Mouse (Mus musculus) retina, postnatal 7 days (tissue): ENCODE results near the gene Cdx2.

Experiments
- DNase-seq: peaks from one replicate; pipeline ENCODE4 v3.0.0-alpha.2; 2012; ENCODE audit warnings: low read depth, low spot score

The Cdx2 gene

GRCm38 (mm10) chr5:147292506-147293120 lies 14.5 kb downstream of the Cdx2 start:
- no peak for DNase-seq

- DNase-seq: no peak
Observed at GRCm38 (mm10) chr5:147291764-147292505, 15.1 kb downstream of the Cdx2 start.

DNA sequence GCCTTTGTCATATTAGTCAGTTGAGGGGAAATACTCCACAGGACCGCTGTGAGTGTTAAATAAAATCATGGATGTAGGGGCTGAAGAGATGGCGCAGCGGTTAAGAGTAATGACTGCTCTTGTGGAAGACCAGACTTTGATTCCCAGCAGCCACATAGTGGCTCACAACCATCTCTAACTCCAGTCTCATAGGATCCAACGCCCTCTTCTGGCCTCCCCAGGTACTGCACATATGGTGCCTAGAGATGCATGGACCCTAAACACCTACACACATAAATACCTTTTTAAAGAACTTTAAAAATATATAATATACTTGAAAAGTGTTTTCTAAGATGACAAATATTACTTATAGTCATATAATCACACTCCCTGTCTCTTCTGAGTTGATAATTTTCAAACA lies 22.7 kb downstream of the Cdx2 start:
- DNase-seq: no peak

DNA sequence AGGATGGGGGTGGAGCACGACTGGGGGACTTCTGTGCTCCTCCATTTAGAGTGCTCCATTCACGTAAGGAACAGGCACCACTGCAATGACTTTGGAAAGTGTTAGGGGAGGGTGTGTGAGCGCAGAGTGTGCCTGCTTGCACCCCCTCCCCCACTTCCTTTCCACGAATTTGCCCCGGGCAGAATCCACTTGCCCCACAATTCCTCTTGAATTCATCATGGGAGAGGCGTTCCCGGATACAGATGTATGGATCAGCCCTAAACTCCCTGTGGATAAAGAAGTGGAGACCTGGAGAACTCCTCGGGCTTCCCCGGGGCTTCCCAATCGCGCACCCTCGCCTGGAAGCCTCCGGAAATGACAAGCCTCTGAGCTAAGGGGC lies 29.5 kb downstream of the Cdx2 start:
- DNase-seq: no peak

GRCm38 (mm10) chr5:147276701-147277546 lies 30.1 kb downstream of the Cdx2 start:
- DNase-seq: no peak

GRCm38 (mm10) chr5:147275761-147276160 lies 31.3 kb downstream of the Cdx2 start:
- no peak for DNase-seq

DNA sequence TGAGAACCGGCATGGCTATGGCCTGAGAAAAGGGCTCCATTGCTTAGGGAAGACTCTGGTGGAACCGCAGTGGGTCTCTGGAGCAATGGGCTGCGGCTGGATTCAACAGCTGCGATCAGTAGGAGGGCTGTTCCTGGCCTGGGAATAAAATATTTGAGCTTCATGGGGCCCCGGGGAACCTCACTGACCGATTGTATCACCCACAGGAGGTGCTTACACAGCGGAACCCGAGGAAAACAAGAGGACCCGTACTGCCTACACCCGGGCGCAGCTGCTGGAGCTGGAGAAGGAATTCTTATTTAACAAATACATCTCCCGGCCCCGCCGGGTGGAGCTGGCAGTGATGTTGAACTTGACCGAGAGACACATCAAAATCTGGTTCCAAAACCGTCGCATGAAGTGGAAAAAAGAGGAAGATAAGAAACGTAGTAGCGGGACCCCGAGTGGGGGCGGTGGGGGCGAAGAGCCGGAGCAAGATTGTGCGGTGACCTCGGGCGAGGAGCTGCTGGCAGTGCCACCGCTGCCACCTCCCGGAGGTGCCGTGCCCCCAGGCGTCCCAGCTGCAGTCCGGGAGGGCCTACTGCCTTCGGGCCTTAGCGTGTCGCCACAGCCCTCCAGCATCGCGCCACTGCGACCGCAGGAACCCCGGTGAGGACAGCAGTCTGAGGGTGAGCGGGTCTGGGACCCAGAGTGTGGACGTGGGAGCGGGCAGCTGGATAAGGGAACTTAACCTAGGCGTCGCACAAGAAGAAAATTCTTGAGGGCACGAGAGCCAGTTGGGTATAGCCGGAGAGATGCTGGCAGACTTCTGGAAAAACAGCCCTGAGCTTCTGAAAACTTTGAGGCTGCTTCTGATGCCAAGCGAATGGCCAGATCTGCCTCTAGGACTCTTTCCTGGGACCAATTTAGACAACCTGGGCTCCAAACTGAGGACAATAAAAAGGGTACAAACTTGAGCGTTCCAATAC lies 32.6 kb downstream of the Cdx2 start:
- no peak for DNase-seq

GRCm38 (mm10) chr5:147272808-147273345 lies 34.2 kb downstream of the Cdx2 start:
- no peak for DNase-seq

DNA sequence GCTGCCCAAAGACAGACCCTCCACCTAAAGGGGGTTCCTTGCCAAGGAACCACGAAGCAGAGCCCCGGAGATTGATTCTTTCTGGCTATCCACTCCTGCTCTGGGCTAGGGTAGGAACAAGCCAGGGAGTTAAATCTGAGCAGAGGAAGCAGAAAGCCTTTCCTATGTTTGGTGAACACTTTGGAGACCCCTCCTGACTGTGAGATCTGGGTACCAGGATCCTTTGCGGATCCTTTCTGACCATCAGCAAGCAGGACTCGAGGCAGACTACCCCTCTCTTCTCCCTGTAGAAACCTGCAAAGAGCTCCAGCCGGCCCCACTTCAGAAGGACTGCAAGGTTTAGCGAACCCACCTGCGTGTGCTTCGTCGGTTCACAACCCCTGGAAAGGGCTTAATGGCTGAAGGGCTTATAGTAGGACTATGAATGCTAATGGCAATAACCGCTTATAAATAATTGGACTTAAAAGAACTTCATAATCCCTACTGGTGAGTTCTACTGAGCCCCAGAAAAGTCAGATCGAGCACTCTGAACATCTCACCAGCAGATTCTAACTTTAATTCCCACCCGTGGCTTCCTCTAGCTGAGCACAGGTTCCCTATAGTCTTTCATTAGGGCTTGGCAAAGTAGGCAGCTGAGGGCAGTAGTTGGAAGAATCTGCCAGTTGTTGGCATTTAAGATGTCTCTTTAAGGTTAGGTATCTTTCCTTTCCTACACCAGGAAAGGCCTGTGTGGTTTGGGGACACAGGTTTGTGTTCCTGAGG lies 34.8 kb downstream of the Cdx2 start:
- DNase-seq: no peak

DNA sequence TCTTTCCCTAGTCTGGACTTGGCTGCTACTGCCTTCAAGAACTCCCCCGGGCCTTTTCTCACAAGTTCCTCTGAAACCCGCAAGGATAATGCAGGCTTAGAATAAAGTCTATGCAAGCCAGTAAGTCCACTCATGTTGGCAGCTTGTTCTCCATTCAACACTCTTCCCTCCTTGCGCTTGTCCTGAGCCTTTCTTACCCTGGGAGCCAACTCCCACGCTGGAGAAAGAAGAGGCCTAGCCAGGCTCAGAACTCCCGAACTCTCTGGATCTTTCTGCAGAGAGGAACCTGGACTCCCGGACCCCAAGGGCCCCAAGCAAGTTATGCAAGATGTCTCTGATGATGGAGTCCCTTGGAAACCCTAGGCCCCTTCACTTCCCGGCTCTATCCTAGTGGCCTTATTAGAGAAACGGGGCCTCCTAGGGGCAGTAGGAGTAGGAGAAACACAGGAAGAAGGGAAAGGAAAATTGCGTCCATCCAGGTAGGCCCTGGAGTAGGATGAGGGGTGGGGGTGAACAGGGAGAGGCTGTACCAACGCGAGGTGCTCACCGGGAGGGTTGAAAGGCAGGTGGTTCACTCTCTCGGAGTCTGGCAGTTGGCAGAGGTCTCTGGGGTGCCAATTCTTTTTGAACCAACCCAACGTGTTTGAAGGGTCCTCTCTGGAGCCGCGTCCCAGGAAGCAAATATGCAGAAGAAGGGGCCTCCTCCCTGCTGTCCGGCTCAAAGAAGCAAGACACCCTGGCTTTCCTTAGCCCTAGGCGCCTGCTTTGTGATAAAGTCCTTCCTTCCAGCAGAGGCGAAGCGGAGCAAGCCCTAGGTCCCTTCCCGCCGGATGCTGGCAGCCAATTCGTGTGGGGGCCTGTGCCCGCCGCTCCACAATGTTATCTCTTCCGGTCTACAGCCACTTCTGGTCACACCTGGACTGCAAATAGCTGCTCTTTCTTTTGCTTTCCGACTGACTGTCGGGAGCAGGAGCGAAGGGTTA lies 36.1 kb downstream of the Cdx2 start:
- DNase-seq: no peak

- no peak for DNase-seq
Observed at GRCm38 (mm10) chr5:147269926-147270672, 37.0 kb downstream of the Cdx2 start, which contains the start of gene Pdx1. Gene Pdx1 (plus strand): TSS chr5:147269959.

DNA sequence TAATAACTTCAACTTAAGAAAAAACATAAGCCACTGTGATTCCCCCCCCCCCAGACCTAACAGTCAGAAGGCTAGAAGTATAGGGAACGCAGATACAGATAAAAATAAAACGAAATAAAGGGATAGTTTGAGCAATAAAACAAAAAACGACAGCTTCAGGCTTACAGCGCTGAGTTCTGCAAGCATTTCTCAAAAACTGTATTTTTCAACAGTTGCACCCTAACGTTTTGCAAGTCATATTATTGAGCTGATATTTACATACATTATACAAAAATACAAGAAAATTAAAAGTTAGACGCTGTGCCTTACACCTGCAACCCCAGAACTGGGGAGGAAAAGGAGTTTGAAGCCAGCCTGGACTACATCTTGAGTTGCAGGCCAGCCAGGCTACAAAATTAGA lies 37.7 kb downstream of the Cdx2 start:
- no peak for DNase-seq

DNA sequence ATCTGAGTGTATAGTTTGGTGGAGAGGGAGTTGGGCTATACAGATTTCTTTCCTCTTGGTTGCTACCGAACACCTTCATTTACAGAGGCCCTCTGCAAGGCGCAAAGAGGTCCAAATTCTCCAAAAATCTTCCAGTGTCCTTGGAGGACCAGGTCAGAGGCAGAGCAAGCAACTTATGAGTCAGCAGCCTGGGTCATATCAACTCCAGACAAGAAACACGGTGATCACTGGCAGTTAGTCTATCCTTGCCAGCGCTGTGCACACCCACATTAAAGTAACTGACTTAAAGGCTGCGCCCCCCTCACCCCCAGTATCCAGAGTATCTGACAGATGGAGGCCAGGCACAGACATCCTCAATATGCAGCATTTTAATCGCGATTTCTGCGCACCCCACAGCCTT lies 38.3 kb downstream of the Cdx2 start:
- no peak for DNase-seq

- no peak for DNase-seq
Observed at GRCm38 (mm10) chr5:147267434-147267833, 39.6 kb downstream of the Cdx2 start.

DNA sequence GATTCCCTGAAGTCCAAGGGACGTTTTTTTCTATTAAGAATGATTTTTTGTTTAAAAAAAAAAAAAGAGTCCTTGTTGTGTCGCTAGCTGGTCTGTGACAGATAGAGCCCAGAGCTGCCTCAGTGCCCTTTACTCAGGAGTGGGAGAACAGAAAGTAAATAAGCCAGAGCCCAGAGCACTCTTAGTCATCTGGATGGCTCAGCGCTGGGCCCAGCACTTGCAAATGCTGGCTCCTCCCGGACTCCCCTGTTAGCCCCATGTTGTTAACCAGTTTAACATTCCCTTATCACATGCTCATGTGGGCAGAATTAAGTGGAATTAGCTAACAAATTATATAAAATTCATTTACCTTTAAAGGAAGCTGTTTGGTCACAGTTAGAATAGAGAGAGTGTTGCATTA lies 43.1 kb downstream of the Cdx2 start:
- no peak for DNase-seq

DNA sequence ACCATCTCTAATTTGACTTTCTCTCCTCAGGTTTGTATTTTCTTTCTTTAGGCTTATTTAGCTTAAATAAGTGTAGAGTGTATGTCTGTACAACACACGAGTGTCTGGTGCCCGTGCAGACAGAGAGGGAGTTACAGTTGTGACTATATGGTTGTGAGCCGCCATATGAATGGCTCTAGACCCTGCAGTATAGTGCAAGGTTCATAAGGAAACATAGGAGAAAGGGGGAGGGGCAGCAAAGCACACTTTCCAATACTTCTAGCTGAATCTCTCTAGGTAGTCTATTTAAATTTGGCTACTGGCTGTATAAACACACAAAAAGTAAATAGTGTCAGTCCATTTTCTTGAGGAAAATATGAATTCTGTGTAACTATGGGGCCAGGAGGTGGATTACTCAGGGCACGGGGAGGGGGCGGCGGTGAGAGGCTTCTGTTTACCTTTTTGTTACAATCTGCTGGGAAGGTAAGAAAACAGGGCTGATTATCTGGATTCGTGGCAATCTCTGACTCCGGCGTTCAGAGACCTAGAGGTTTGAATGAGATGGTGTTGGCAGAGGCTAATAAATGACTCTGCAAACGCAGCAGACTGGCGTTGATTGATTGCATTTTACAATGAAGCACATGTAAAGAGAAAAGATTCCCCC lies 45.0 kb downstream of the Cdx2 start:
- no peak for DNase-seq

GRCm38 (mm10) chr5:147260778-147261177 lies 46.3 kb downstream of the Cdx2 start:
- no peak for DNase-seq

- DNase-seq: no peak
Observed at GRCm38 (mm10) chr5:147260189-147260588, 46.9 kb downstream of the Cdx2 start.
